ENCODE assay signal across 21 mouse cellular contexts in the genomic region with DNA sequence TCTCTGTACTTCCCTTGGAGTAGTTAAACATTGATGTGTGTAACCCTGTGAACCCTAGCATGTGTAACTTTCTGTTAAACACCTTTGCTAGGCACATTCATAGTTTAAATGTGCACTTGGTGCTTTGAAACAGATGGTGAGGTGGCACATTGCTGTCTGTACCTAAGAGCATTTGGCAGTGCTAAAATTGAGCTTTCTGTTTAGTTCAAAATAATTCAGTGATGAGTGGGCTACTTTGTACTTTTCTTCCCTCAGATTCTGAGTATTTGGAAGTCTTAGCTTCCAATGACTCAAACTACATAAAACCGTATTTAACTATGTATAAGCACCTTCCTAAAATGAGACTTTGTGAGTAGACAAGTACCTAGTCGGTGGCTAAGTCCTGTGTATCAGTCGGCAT. TPM values are rescaled to one million over a fixed set of nuclear protein-coding genes. Genes with fewer than 3 reads are reported as not detected.
DNase-seq lines count a peak whose midpoint lies in the region; ATAC-seq lines count a peak whose summit lies in the region.
"Had no signal": no experiment of that assay in that cellular context is flagged by ENCODE, and none has a peak within 500 bp of the region (broad histone marks: within the 10 kb centered on the region; RNA-seq: fewer than 3 reads in every experiment).

No protein-coding gene starts in this region.

- H3K27me3 ChIP-seq in forebrain, embryonic 15.5 days: no peaks in the 10 kb centered on the region
- H3K27me3 ChIP-seq: embryonic facial prominence, embryonic 15.5 days; limb, embryonic 13.5 days; liver, embryonic 13.5 days; lung, embryonic 15.5 days had no signal

- WGBS in forebrain, embryonic 15.5 days: 85% methylated on average over 3 of the region's 3 CpGs

- H3K9me3 ChIP-seq in forebrain, embryonic 15.5 days: no peaks in the 10 kb centered on the region
- H3K9me3 ChIP-seq: embryonic facial prominence, embryonic 15.5 days; forebrain, embryonic 10.5 days; limb, embryonic 13.5 days; liver, embryonic 13.5 days; lung, embryonic 15.5 days; midbrain, embryonic 10.5 days had no signal

- no peak for ATAC-seq in forebrain, embryonic 15.5 days (replicated peaks)

- no peak overlapping the region for H3K9ac ChIP-seq in forebrain, embryonic 15.5 days (replicated peaks)
- H3K9ac ChIP-seq: embryonic facial prominence, embryonic 15.5 days; limb, embryonic 13.5 days; liver, embryonic 13.5 days; lung, embryonic 15.5 days had no signal

- DNase-seq in layer of hippocampus, adult 9-11 months: peak; percentile 27
- no peak for DNase-seq in layer of hippocampus, postnatal 10 days (ENCODE audit: low spot score in 2 of 2)
- peak; percentile 35 for DNase-seq in 3T3-L1 (ENCODE audit: low read depth, low spot score)
- peak; percentile 8 for DNase-seq in Muller cell, postnatal 12 days (ENCODE audit: inconsistent ontology term)
- DNase-seq in left cerebral cortex, adult 9 months (ENCODE audit: low spot score in 2 of 2): peak; percentile 49 to 51
- DNase-seq in gastrocnemius, postnatal 25 days: no peak
- DNase-seq: adrenal gland, postnatal 14 days; cerebellum, adult 11-12 months; cerebellum, postnatal 14 days; embryo, embryonic 11 days; kidney, adult 18-20 months; kidney, postnatal 36 days; liver, embryonic 13.5 days; thymus, adult 2 months had no signal

- H3K27ac ChIP-seq in forebrain, embryonic 15.5 days (replicated peaks): no peak overlapping the region
- H3K27ac ChIP-seq: embryonic facial prominence, embryonic 15.5 days; forebrain, embryonic 10.5 days; limb, embryonic 13.5 days; liver, embryonic 13.5 days; lung, embryonic 15.5 days; macrophage; midbrain, embryonic 10.5 days had no signal

- no peaks in the 10 kb centered on the region for H3K36me3 ChIP-seq in forebrain, embryonic 15.5 days
- H3K36me3 ChIP-seq: embryonic facial prominence, embryonic 15.5 days had no signal

- H3K4me3 ChIP-seq in forebrain, embryonic 15.5 days: no peak overlapping the region
- H3K4me3 ChIP-seq: embryonic facial prominence, embryonic 15.5 days; forebrain, embryonic 10.5 days; limb, embryonic 13.5 days; liver, embryonic 13.5 days; lung, embryonic 15.5 days; midbrain, embryonic 10.5 days had no signal

- H3K4me2 ChIP-seq in forebrain, embryonic 15.5 days (replicated peaks): no peak overlapping the region
- H3K4me2 ChIP-seq: embryonic facial prominence, embryonic 15.5 days; limb, embryonic 13.5 days; liver, embryonic 13.5 days; lung, embryonic 15.5 days had no signal

- peaks cover 8% of the 10 kb centered on the region for H3K4me1 ChIP-seq in forebrain, embryonic 15.5 days
- H3K4me1 ChIP-seq: embryonic facial prominence, embryonic 15.5 days; midbrain, embryonic 10.5 days had no signal

RNA-seq across cellular contexts. Expression of a gene that starts 59.7 kb away (rescaled TPM):
- total RNA-seq in layer of hippocampus, postnatal 10 days (2021): 100 to 1,000 TPM; 127 to 134 TPM
- polyA plus RNA-seq in forebrain, embryonic 15.5 days (2015; fragmentation: Nextera tagmentation; extraction: Ambion mirVana): 259 and 261 TPM in 2 replicates
- total RNA-seq in gastrocnemius, postnatal 25 days (2021): 10 to 100 TPM; 19.8 to 21.5 TPM

Comparison
In these comparisons a context has a peak if more than half of its experiments do, and no peak if none do; other contexts are left out.
1. DNase-seq: peak in layer of hippocampus, adult 9-11 months (single experiment), 3T3-L1 (single experiment), Muller cell, postnatal 12 days (single experiment) and left cerebral cortex, adult 9 months (2 of 2); none in layer of hippocampus, postnatal 10 days (0 of 2) and gastrocnemius, postnatal 25 days (single experiment).
2. RNA of a gene that starts 59.7 kb away (total RNA-seq): 127 to 134 TPM in layer of hippocampus, postnatal 10 days; 19.8 to 21.5 TPM in gastrocnemius, postnatal 25 days; every median in the first group is over 4 times any median in the second.